Mouse (Mus musculus) cerebellum, postnatal 10 days (tissue): ENCODE results near the gene Cxxc4.
A peak's percentile ranks its signal among the peaks of the same experiment; 100 is the strongest.
"Not testable (repeated sequence)": the region's sequence is repeated elsewhere in the genome, so short reads cannot be mapped to it uniquely, and the experiment has no call there.

ENCODE experiments used
- DNase-seq, 2 experiments: peaks; one replicate each; pipeline ENCODE4 v3.0.0; 2021; ENCODE audit warnings: mixed read lengths in 2 of 2

Gene Cxxc4

GRCm38 (mm10) chr3:134236414-134237112, at the start of gene Cxxc4:
Gene Cxxc4 (plus strand): TSS chr3:134236484.
- no peak for DNase-seq

DNA sequence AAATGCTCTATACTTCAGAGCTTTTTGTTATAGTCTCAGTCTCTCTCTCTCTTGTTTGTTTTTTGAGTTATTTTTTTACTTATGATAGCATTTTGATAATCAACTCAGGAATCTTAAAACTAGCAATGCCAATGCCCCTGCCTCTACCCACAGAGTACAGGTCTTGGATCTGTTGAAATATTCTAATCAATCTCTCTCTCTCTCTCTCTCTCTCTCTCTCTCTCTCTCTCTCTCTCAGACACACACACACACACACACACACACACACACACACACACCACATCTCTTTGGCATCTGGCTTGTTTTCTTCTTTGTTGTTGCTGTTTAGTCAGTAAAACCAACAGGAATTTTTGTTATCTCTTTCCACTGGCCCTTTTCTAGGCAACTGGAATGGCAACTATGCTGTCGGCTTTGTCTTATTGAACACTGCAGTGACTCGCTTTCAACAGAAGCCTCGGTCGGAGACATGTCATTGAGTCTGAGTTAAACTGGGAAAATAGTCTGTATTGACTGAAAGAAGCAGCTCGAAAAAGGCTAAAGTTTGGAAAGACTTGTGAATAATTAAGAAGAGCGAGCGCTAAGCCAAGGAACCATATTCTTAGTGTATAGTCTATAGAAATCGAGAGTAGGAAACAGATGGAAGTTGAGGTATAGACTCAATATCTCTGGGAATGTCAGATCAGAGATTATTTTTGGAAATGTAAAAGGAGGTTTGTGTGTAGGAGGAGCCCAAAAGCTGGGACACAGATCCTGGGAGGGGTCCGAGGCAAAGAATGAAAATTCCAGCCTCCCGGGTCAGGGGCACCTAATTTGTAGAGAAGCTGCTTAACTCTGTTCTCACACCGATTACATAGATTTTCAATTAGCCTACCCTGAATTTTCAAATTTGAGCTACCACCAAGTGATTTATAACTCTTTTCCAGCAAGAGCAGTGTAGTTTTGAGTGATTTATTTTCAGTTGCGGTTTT, 47.0 kb upstream of the Cxxc4 start:
- DNase-seq, result no peak

DNA sequence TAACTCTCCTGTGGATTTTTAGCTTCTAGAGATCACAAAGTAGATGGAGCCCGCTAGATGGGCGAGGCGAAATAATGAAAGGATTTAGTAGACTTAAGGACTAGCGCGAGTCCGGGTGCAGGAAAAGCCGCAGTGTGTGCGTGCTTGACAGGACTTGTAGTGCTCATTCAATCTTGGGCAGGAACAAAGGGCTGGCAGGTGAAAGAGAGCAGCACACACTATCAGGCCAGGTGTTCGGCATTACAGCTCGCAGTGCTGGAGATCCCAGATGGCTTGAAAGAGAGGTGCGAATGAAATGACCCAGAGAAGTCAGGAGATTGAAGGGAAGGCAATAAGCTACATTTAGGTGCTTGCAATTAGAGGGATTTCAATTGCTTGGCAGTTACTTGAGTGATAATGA, 46.2 kb upstream of the Cxxc4 start:
- DNase-seq, result peak; percentile 3 to 14

GRCm38 (mm10) chr3:134199892-134200291, 36.4 kb upstream of the Cxxc4 start:
- no peak for DNase-seq

DNA sequence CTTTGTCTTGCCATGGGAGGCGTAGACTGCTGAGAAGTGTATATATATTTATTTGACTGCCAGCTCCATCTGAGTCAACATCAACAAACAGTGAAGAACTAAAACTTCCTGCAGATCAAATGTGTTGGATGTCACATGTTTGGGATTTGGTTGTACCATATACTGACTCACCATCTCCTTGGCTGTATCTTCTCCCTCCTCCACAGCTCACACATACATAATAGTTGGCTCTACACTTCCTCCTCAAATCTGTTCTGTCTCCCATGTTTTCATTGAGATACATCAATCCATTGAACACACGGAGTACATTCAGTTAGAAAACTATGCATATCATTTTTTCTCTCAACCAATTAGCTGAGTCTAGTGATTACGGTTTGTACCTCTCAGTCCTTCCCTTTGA, 29.7 kb upstream of the Cxxc4 start:
- DNase-seq, result no peak

- no peak for DNase-seq
Measured at GRCm38 (mm10) chr3:134210950-134211349, 25.3 kb upstream of the Cxxc4 start.

- DNase-seq, result not testable (repeated sequence)
Measured at GRCm38 (mm10) chr3:134219881-134220280, 16.4 kb upstream of the Cxxc4 start.

- no peak for DNase-seq
Measured at GRCm38 (mm10) chr3:134221002-134221401, 15.3 kb upstream of the Cxxc4 start.

- DNase-seq, result no peak
Measured at GRCm38 (mm10) chr3:134222593-134222992, 13.7 kb upstream of the Cxxc4 start.

DNA sequence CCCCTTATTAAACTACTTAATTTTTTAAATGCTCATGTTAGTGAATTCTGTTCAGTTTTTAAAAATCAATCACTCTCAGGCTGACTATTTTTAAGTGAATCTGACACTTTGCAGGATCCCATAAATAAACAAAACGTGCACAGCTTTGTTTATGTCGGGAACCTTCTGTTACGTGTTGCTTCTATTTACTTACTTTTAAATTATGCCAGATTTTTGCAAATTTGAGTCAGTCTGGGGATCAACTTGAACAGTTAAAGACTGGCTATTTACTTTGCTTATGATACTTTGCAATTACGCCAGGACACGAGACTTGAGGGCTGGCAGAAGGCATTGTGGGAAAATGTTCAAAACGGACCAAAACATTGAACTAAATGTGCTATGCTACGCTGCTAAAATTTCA, 12.3 kb upstream of the Cxxc4 start:
- DNase-seq, result no peak

DNA sequence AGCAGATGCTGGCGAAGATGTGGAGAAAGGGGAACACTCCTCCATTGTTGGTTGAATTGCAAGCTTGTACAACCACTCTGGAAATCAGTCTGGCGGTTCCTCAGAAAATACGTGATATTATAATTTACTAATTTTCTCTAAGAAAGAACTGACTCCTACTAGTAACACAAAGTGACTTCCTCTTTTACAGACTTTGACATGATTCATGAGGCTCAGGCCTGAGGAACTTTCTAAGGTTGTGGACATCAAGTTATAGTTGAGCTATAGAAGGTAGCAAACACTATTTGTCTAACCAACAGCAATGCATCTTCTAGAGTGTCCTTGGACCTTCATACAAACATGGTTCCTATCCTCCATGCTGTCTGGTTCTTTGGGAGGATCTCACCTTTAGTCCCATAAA, 10.4 kb upstream of the Cxxc4 start:
- DNase-seq, result no peak

- DNase-seq, result no peak
Measured at GRCm38 (mm10) chr3:134232753-134233152, 3.5 kb upstream of the Cxxc4 start.

DNA sequence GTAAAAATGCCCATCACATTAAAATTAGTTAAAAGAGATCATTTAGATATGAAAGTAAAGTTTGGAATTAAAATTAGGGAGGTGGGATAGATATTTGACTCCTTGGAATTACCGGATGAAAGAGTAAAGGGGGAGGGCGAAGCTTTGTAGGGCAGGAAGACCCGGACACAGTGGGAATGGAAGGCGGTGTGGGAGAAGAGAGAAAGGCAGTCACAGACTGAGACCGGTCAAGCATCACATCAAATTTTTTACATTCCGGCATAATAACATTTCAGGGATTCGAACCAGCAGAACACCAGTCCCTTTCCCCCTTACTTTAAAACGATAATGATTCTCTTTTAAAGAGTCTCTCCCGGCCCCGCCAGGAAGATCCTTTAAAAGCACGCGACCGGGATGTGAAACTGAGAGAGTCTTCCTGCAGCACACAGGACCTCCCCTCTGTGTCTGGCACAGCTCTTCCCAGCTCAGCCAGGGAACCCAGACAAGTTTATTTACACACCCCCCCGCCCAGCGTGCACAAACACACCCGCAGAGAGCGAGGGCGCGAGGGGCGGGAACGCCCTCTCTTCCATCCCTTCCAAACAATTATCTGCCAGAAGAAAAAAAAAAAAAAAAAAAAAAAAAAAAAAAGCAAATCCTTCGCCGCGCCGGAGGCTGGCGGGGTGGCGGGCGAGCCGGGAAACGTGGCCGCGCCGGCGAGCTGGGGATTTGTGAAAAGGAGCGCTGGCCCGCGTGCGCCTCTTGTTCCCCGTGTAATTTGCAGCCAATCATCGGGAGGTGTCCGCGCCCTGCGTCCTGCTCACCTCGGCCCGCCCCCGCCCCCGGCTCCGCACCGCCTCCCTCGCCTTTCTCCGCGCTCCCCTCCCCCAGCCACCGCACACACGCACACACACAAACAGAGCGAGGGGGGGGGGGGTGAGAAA, 532 bp upstream of the Cxxc4 start:
- DNase-seq, result peak; percentile 86 to 90

DNA sequence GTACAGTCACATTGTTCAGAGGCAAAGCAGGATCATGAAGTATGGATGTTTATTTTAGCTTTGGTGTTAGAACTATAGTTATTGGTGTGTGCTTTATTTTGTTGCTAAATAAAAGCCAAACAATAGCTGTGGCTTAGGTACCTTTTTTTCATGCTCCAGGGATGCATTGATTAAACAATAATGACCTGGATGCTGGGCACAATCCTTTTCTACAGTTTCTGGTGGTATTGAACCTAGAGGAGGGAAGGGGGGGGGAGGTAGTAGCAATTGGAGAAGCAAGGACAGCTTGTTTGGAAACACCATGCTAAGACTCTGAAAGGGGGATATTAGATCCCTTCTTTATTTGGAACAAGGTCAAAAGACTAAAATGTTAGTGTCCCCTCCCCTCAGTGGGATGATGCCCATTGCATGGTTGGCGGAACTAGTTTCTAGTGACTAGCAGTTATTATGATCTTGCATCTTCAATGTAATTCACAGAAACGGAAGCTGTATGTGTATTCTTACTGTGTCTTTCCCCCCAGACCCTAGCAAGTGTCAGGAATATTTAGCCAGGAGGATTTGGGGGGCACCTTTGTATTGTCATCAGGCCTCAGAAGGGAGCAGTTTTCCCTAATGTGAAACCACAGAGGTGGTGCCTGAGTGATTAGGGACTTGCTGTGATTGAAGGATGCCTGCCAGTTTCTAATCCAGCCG, 975 bp downstream of the Cxxc4 start:
- peak; percentile 3 to 9 for DNase-seq

- DNase-seq, result peak; percentile 65 to 67
Measured at GRCm38 (mm10) chr3:134238621-134239310, 2.5 kb downstream of the Cxxc4 start.

DNA sequence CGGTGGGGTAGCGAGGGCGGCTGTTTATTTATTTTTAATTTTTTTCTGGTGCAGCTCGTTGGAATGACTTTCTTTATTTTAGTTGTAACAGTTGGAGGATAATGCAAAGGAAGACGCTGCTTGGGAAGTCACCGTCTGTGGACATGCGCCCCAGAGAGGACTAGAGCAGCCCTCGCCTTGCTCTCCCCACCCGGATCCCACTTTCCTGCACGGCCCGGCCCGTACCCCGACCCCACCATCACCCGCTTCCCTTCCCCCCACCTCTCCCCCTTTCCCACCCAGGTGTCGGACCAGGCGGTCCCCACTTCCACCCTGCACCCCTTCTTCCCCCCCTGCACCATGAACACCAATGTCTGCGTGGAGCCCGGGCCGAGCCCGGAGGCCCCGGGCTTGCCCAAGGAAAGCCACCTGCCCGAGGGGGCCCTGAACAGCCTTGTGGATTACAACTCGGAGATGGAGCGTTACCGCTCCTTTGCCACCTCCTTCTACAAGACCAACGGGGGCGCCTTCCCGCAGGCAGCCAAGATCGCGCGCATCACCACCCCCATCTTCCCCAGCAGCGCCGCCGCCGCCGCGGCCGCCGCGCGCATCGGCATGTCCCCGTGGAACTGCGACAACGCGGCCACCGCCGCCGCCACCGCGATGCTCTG, 3.2 kb downstream of the Cxxc4 start:
- peak; percentile 81 to 83 for DNase-seq

DNA sequence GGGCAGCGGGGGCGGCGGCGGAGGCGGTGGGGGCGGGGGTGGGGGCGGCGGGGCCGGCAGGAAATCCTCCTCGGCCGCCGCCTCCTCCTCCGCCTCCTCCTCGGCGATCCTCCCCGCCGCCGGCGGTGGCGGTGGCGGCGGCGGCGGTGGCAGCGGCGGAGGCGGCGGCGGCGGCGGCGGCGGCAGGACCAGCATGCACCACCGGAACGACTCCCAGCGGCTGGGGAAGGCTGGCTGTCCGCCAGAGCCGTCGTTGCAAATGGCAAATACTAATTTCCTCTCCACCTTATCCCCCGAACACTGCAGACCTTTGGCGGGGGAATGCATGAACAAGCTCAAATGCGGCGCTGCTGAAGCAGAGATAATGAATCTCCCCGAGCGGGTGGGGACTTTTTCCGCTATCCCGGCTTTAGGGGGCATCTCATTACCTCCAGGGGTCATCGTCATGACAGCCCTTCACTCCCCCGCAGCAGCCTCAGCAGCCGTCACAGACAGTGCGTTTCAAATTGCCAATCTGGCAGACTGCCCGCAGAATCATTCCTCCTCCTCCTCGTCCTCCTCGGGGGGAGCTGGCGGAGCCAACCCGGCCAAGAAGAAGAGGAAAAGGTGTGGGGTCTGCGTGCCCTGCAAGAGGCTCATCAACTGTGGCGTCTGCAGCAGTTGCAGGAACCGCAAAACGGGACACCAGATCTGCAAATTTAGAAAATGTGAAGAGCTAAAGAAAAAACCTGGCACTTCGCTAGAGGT, 3.9 kb downstream of the Cxxc4 start:
- peak; percentile 91 to 92 for DNase-seq

DNA sequence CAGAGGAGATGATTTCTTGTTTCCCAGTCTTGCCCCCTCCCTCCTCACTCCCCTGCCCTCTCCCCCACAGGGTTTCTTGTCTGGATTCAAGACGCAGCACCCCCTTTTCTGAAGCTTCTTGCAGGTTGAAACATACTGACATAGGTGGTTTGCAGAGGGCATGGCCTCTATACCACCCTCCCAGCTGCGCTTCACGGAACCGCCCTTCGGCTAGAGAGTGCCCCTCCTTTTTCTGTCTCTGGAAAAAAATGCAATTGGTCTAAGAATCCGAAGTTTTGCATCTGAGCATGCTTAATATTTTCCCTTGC, 4.4 kb downstream of the Cxxc4 start:
- no peak for DNase-seq

DNA sequence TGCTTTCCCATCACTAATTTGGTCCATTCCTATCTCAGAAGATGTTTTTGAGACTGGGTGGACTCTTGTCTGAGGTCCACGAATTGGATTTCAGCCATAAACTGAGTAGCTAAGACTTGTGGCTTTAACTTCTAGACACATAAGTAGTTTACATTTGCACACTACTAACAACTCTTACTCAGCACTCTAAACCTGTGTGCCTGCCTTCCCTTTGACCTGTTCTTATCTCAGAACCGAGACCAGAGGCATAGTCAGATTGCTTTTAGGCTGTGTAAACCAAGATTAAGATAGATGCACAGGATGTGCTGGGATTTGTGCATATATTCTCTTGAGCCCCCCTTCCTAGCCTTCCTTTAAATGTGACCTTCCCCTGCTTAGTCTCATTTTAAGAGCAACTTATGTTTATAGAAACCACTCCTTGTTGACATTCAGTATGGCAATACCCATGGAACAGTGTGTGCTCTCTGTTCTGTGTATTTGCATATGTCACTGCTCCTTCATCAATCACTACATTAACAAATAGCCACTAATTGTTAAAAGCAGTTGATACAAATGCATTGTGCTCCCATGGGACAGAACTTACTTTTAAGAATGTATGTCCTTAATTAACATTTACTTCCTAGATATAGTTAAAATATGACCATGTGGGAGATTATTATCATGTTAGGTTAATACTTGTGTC, 7.0 kb downstream of the Cxxc4 start:
- DNase-seq, result no peak

DNA sequence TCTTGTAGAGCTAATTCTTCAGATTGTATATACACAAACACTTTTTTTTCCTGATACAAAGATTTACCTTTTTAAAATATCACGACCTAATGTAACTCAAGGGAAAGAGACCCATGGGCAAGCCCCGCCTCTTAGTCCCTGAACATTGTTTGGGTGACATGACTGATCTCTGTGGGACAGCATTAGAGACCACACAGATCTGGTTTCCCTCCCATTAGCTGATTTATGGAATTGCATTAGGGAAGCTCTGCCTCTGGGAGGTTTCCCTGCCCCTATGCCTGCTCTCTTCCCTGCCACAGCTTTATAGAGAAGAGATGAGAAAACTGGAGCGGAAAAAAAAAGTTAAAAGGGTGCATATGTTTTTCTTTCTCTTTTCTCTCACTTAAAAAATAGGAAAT, 7.6 kb downstream of the Cxxc4 start:
- no peak for DNase-seq
